25 mouse cellular contexts compared by ENCODE assay signal in the genomic region with DNA sequence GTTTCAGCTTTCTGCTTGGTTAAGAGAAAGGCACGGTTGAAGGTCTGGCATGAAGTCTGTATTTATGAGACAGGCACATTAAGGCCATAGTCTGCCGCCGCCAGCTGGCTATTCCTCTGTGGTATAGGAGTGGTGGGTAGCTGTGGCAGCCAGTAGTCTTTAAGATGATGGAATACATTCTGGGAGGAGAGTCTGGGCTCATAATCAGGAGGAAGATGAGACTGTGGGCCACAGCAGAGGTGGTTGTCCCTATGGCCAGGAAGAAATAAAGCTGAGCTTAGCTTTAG. TPM values are rescaled to one million over a fixed set of nuclear protein-coding genes. Genes with fewer than 3 reads are reported as not detected.
DNase-seq lines count a peak whose midpoint lies in the region; ATAC-seq and TF ChIP-seq lines count a peak whose summit lies in the region.
"Had no signal": no experiment of that assay in that cellular context is flagged by ENCODE, and none has a peak within 500 bp of the region (broad histone marks: within the 10 kb centered on the region; RNA-seq: fewer than 3 reads in every experiment).

No protein-coding gene starts in this region.

- no peak for ATAC-seq in limb, embryonic 13.5 days (ENCODE audit: low FRiP score, low read depth)
- ATAC-seq in limb, embryonic 14.5 days (ENCODE audit: low FRiP score, low read depth): no peak
- ATAC-seq: forebrain, embryonic 15.5 days; Patski had no signal

- H3K9me3 ChIP-seq in heart, embryonic 10.5 days: no peaks in the 10 kb centered on the region
- H3K9me3 ChIP-seq in limb, embryonic 13.5 days: no peaks in the 10 kb centered on the region
- H3K9me3 ChIP-seq in limb, embryonic 10.5 days (replicated peaks): no peaks in the 10 kb centered on the region
- H3K9me3 ChIP-seq in limb, embryonic 14.5 days (ENCODE audit: control insufficient read depth, low read length): no peaks in the 10 kb centered on the region
- H3K9me3 ChIP-seq in midbrain, embryonic 10.5 days (replicated peaks): no peaks in the 10 kb centered on the region
- H3K9me3 ChIP-seq: forebrain, embryonic 15.5 days; G1E; hindbrain, embryonic 13.5 days; liver, embryonic 13.5 days; lung, embryonic 15.5 days had no signal

- H3K9ac ChIP-seq in heart, adult 2 months (ENCODE audit: low read depth, low read length): no peak overlapping the region
- H3K9ac ChIP-seq in limb, embryonic 13.5 days: no peak overlapping the region
- no peak overlapping the region for H3K9ac ChIP-seq in limb, embryonic 14.5 days (ENCODE audit: low read depth, low read length, severe bottlenecking)
- H3K9ac ChIP-seq: forebrain, embryonic 15.5 days; hindbrain, embryonic 13.5 days; liver, embryonic 13.5 days; lung, embryonic 15.5 days had no signal

- H3K4me2 ChIP-seq in limb, embryonic 13.5 days (replicated peaks): 0 out of 2 replicates have a peak overlapping the region, but pooled peaks have one; percentile 11
- no peak overlapping the region for H3K4me2 ChIP-seq in limb, embryonic 14.5 days (replicated peaks; ENCODE audit: low read depth, low read length, severe bottlenecking)
- H3K4me2 ChIP-seq: forebrain, embryonic 15.5 days; hindbrain, embryonic 13.5 days; liver, embryonic 13.5 days; lung, embryonic 15.5 days; midbrain, embryonic 11.5 days had no signal

- WGBS in heart, adult 2 months: 84% methylated on average over 3 of the region's 3 CpGs
- WGBS in heart, embryonic 10.5 days: 95% methylated on average over 3 of the region's 3 CpGs
- WGBS in limb, embryonic 13.5 days: 60% methylated on average over 3 of the region's 3 CpGs
- WGBS in limb, embryonic 10.5 days: 94% methylated on average over 3 of the region's 3 CpGs
- 39% methylated on average over 3 of the region's 3 CpGs for WGBS in limb, embryonic 14.5 days
- WGBS in midbrain, embryonic 10.5 days: 96% methylated on average over 3 of the region's 3 CpGs

- peak overlapping the region; percentile 91; the same call in 1 of the 2 replicates for H3K27ac ChIP-seq in heart, adult 2 months
- H3K27ac ChIP-seq in heart, embryonic 10.5 days: no peak overlapping the region
- H3K27ac ChIP-seq in limb, embryonic 13.5 days: peak overlapping the region; percentile 74
- H3K27ac ChIP-seq in limb, embryonic 10.5 days: no peak overlapping the region
- H3K27ac ChIP-seq in brown adipose tissue, adult 24 weeks (replicated peaks; ENCODE audit: low read depth, low read length): peak overlapping the region; percentile 86
- 0 out of 2 replicates have a peak overlapping the region, but pooled peaks have one; percentile 61 for H3K27ac ChIP-seq in limb, embryonic 14.5 days (replicated peaks; ENCODE audit: low read depth, low read length)
- H3K27ac ChIP-seq in midbrain, embryonic 10.5 days (replicated peaks): no peak overlapping the region
- H3K27ac ChIP-seq: forebrain, embryonic 15.5 days; hindbrain, embryonic 13.5 days; liver, embryonic 13.5 days had no signal

- H3K79me2 ChIP-seq in heart, adult 2 months (replicated peaks; ENCODE audit: control insufficient read depth, insufficient read depth, low read length): no peaks in the 10 kb centered on the region

- H3K4me1 ChIP-seq in heart, adult 2 months (ENCODE audit: control insufficient read depth, insufficient read depth, low read length): peaks cover 28% of the 10 kb centered on the region
- peaks cover 38% of the 10 kb centered on the region for H3K4me1 ChIP-seq in heart, embryonic 10.5 days
- peaks cover 52% of the 10 kb centered on the region for H3K4me1 ChIP-seq in limb, embryonic 13.5 days
- H3K4me1 ChIP-seq in limb, embryonic 10.5 days: peaks cover 43% of the 10 kb centered on the region
- peaks cover 32% of the 10 kb centered on the region for H3K4me1 ChIP-seq in brown adipose tissue, adult 24 weeks (ENCODE audit: control insufficient read depth, insufficient read depth, insufficient read length, low read length)
- peaks cover 41% of the 10 kb centered on the region for H3K4me1 ChIP-seq in limb, embryonic 14.5 days (ENCODE audit: control insufficient read depth, insufficient read depth, low read length)
- H3K4me1 ChIP-seq in midbrain, embryonic 10.5 days: peaks cover 23% of the 10 kb centered on the region

- peaks cover 5% of the 10 kb centered on the region; the same call in 1 of the 2 replicates for H3K36me3 ChIP-seq in heart, adult 2 months (ENCODE audit: control insufficient read depth, insufficient read depth, low read length)
- H3K36me3 ChIP-seq in heart, embryonic 10.5 days: peaks cover 17% of the 10 kb centered on the region
- peaks cover 19% of the 10 kb centered on the region for H3K36me3 ChIP-seq in limb, embryonic 13.5 days
- H3K36me3 ChIP-seq in limb, embryonic 10.5 days: peaks cover 21% of the 10 kb centered on the region
- peaks cover 19% of the 10 kb centered on the region for H3K36me3 ChIP-seq in limb, embryonic 14.5 days (ENCODE audit: control insufficient read depth, insufficient read depth, low read length)
- H3K36me3 ChIP-seq in midbrain, embryonic 10.5 days: peaks cover 18% of the 10 kb centered on the region
- H3K36me3 ChIP-seq: G1E had no signal

- no peak for TF ChIP-seq EP300 in heart, adult 2 months (IDR thresholded peaks at IDR 0.05; ENCODE audit: insufficient read depth, low read depth, low read length)

- no peak for TF ChIP-seq CTCF in heart, adult 2 months (IDR thresholded peaks at IDR 0.05)

- DNase-seq in heart, adult 2 months: no peak
- DNase-seq in heart, embryonic 10.5 days (ENCODE audit: low spot score): no peak
- DNase-seq in limb, embryonic 10.5 days (ENCODE audit: low spot score): no peak
- no peak for DNase-seq in limb, embryonic 14.5 days (ENCODE audit: low spot score)
- DNase-seq in layer of hippocampus, postnatal 25 days (ENCODE audit: extremely low spot score in 1 of 2, low spot score in 1 of 2): no peak
- no peak for DNase-seq in midbrain, embryonic 10.5 days (ENCODE audit: low spot score)
- DNase-seq: cerebellum, adult 18-20 months; gastrocnemius, postnatal 10 days; liver, embryonic 13.5 days; thymus, adult 2 months had no signal

- intact Hi-C loops in heart, adult 2 months (cut with DNase I): loop anchor here (5.0 kb wide), 1 partner anchor 35 kb away; no protein-coding TSS in a partner anchor

- no peak for TF ChIP-seq POLR2A in heart, adult 2 months (IDR thresholded peaks at IDR 0.05; ENCODE audit: insufficient read depth, low read depth, low read length)
- TF ChIP-seq POLR2A in limb, embryonic 14.5 days (IDR thresholded peaks at IDR 0.05; ENCODE audit: borderline replicate concordance, extremely low read depth, insufficient read depth, insufficient read length): no peak

- no peaks in the 10 kb centered on the region for H3K27me3 ChIP-seq in heart, adult 2 months (ENCODE audit: control insufficient read depth, insufficient read depth, low read length)
- peaks cover 6% of the 10 kb centered on the region; the same call in 1 of the 2 replicates for H3K27me3 ChIP-seq in heart, embryonic 10.5 days (ENCODE audit: insufficient read depth, poor library complexity, severe bottlenecking)
- 0 out of 2 replicates have a peak, but pooled peaks cover 3% of the 10 kb centered on the region for H3K27me3 ChIP-seq in limb, embryonic 13.5 days
- H3K27me3 ChIP-seq in limb, embryonic 10.5 days (ENCODE audit: low read depth, poor library complexity, severe bottlenecking): peaks cover 19% of the 10 kb centered on the region
- no peaks in the 10 kb centered on the region for H3K27me3 ChIP-seq in limb, embryonic 14.5 days (ENCODE audit: control insufficient read depth, insufficient read depth, low read length)
- H3K27me3 ChIP-seq in midbrain, embryonic 10.5 days (ENCODE audit: low read depth, poor library complexity, severe bottlenecking): peaks cover 19% of the 10 kb centered on the region
- H3K27me3 ChIP-seq: CH12.LX; forebrain, embryonic 15.5 days; lung, embryonic 15.5 days; Patski had no signal

- no peak overlapping the region for H3K4me3 ChIP-seq in heart, adult 2 months
- H3K4me3 ChIP-seq in heart, embryonic 10.5 days: no peak overlapping the region
- H3K4me3 ChIP-seq in limb, embryonic 13.5 days: no peak overlapping the region
- no peak overlapping the region for H3K4me3 ChIP-seq in limb, embryonic 10.5 days
- no peak overlapping the region for H3K4me3 ChIP-seq in brown adipose tissue, adult 24 weeks (ENCODE audit: insufficient read depth, low read depth, low read length)
- H3K4me3 ChIP-seq in limb, embryonic 14.5 days (replicated peaks; ENCODE audit: low read length): no peak overlapping the region
- H3K4me3 ChIP-seq in midbrain, embryonic 10.5 days: no peak overlapping the region
- H3K4me3 ChIP-seq: forebrain, embryonic 15.5 days; hindbrain, embryonic 13.5 days; liver, embryonic 13.5 days; lung, embryonic 15.5 days had no signal

RNA-seq across cellular contexts. Expression of gene Bcl9l, which starts 30.0 kb away (rescaled TPM):
- total RNA-seq in heart, adult 2 months (2021): 10 to 100 TPM; 44.5 to 58.7 TPM
- polyA plus RNA-seq in heart, adult 2 months (2012; rRNA removed): 15.3 and 21.5 TPM in 2 replicates
- polyA plus RNA-seq in heart, embryonic 10.5 days (2016; fragmentation: Nextera tagmentation; extraction: Ambion mirVana): 7.6 and 9.6 TPM in 2 replicates
- 14.5 and 15.0 TPM in 2 replicates for polyA plus RNA-seq in limb, embryonic 13.5 days (2015; fragmentation: Nextera tagmentation; extraction: Ambion mirVana)
- polyA plus RNA-seq in limb, embryonic 10.5 days (2016; fragmentation: Nextera tagmentation; extraction: Ambion mirVana): 9.0 and 12.1 TPM in 2 replicates
- polyA plus RNA-seq in brown adipose tissue, adult 24 weeks (2012; ENCODE audit: insufficient read depth, insufficient read length, missing spikeins): 19.2 and 24.4 TPM in 2 replicates
- polyA plus RNA-seq in limb, embryonic 14.5 days (2012; rRNA removed): 41.2 and 53.7 TPM in 2 replicates
- polyA plus RNA-seq in limb, embryonic 14.5 days (2014; fragmentation: Nextera tagmentation; extraction: Ambion mirVana): 20.5 and 22.7 TPM in 2 replicates
- 10 to 100 TPM; 59.2 to 78.1 TPM for total RNA-seq in layer of hippocampus, postnatal 25 days (2021)
- polyA plus RNA-seq in midbrain, embryonic 10.5 days (2016; fragmentation: Nextera tagmentation; extraction: Ambion mirVana): 3.9 and 4.7 TPM in 2 replicates

RNA-seq across cellular contexts. Expression of gene Cxcr5, which starts 49.0 kb away (rescaled TPM):
- total RNA-seq in heart, adult 2 months (2021): under 1 TPM; 0.41 to 0.42 TPM
- 0.59 and 1.7 TPM in 2 replicates for polyA plus RNA-seq in heart, adult 2 months (2012; rRNA removed)
- not detected in 2 replicates for polyA plus RNA-seq in heart, embryonic 10.5 days (2016; fragmentation: Nextera tagmentation; extraction: Ambion mirVana)
- polyA plus RNA-seq in limb, embryonic 13.5 days (2015; fragmentation: Nextera tagmentation; extraction: Ambion mirVana): 0.09 TPM in 1 of 2 replicates, not detected in the other
- not detected in 2 replicates for polyA plus RNA-seq in limb, embryonic 10.5 days (2016; fragmentation: Nextera tagmentation; extraction: Ambion mirVana)
- polyA plus RNA-seq in brown adipose tissue, adult 24 weeks (2012; ENCODE audit: insufficient read depth, insufficient read length, missing spikeins): not detected in 2 replicates
- polyA plus RNA-seq in limb, embryonic 14.5 days (2012; rRNA removed): 0.10 and 0.13 TPM in 2 replicates
- polyA plus RNA-seq in limb, embryonic 14.5 days (2014; fragmentation: Nextera tagmentation; extraction: Ambion mirVana): 0.30 TPM in 1 of 2 replicates, not detected in the other
- total RNA-seq in layer of hippocampus, postnatal 25 days (2021): not detected
- polyA plus RNA-seq in midbrain, embryonic 10.5 days (2016; fragmentation: Nextera tagmentation; extraction: Ambion mirVana): not detected in 2 replicates
- total RNA-seq: gastrocnemius, postnatal 10 days; left cerebral cortex, postnatal 25 days; midbrain, postnatal 0 days had no signal
- polyA plus RNA-seq: forebrain, embryonic 15.5 days; G1E; lung, embryonic 15.5 days; midbrain, postnatal 0 days; neural tube, embryonic 14.5 days; Patski had no signal

RNA-seq across cellular contexts. Expression of gene Upk2, which starts 57.9 kb away (rescaled TPM):
- not detected for total RNA-seq in heart, adult 2 months (2021)
- 0.47 and 0.53 TPM in 2 replicates for polyA plus RNA-seq in heart, adult 2 months (2012; rRNA removed)
- 0.26 TPM in 1 of 2 replicates, not detected in the other for polyA plus RNA-seq in heart, embryonic 10.5 days (2016; fragmentation: Nextera tagmentation; extraction: Ambion mirVana)
- 0.31 and 0.36 TPM in 2 replicates for polyA plus RNA-seq in limb, embryonic 13.5 days (2015; fragmentation: Nextera tagmentation; extraction: Ambion mirVana)
- polyA plus RNA-seq in limb, embryonic 10.5 days (2016; fragmentation: Nextera tagmentation; extraction: Ambion mirVana): 0.36 TPM in 1 of 2 replicates, not detected in the other
- polyA plus RNA-seq in brown adipose tissue, adult 24 weeks (2012; ENCODE audit: insufficient read depth, insufficient read length, missing spikeins): not detected in 2 replicates
- 0.33 and 0.91 TPM in 2 replicates for polyA plus RNA-seq in limb, embryonic 14.5 days (2012; rRNA removed)
- 0.40 TPM in 1 of 2 replicates, not detected in the other for polyA plus RNA-seq in limb, embryonic 14.5 days (2014; fragmentation: Nextera tagmentation; extraction: Ambion mirVana)
- not detected for total RNA-seq in layer of hippocampus, postnatal 25 days (2021)
- not detected in 2 replicates for polyA plus RNA-seq in midbrain, embryonic 10.5 days (2016; fragmentation: Nextera tagmentation; extraction: Ambion mirVana)
- total RNA-seq: adrenal gland, adult 18-20 months; adrenal gland, postnatal 4 days; CH12.LX; G1E; heart, postnatal 10 days; left cerebral cortex, postnatal 25 days; midbrain, postnatal 0 days had no signal
- polyA plus RNA-seq: forebrain, embryonic 15.5 days; G1E; hindbrain, embryonic 13.5 days; liver, embryonic 13.5 days; midbrain, embryonic 11.5 days; midbrain, postnatal 0 days; neural tube, embryonic 14.5 days; Patski had no signal

Comparison
In these comparisons a context has a peak if more than half of its experiments do, and no peak if none do; other contexts are left out.
1. H3K27ac ChIP-seq: peak in heart, adult 2 months (single experiment), limb, embryonic 13.5 days (single experiment), brown adipose tissue, adult 24 weeks (single experiment) and limb, embryonic 14.5 days (single experiment); none in heart, embryonic 10.5 days (single experiment), limb, embryonic 10.5 days (single experiment) and midbrain, embryonic 10.5 days (single experiment).